Mouse (Mus musculus): ENCODE measurements around the gene S100pbp. TPM values are rescaled to one million over a fixed set of nuclear protein-coding genes. Genes with fewer than 3 reads are reported as not detected.

The S100pbp gene
- polyA plus RNA-seq, 1 experiment: 6.4 TPM

DNA sequence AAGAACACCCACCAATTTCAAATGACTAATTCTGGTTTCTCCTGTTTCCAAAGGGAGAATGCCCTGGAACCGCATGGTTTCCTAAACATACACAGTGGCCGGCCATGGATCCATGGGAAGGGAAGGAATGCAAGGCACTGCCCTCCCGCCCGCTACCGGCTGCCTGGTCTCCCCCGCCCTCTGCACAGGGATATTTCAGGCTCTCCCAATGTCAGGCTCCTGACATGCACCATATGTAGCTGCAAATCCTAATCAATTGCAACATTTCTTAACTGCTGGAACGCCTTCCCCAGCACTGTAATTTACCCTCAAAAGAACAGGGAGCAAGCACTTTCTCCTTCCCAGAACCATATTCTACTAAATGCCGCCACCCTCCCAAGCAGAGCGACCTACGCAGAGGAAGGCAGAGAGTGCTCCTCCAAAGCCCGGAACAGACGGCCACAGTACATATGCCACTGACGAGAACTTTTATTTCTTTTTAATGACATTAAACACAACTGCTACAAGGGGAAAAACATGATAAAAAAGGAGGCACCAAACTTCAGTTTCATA, 41.9 kb downstream of the S100pbp start:
- Histone ChIP-seq H3K27ac (ENCODE audit: insufficient read depth, low read depth, low read length) (no peak overlapping the region), H3K36me3 (ENCODE audit: control insufficient read depth, insufficient read depth, low read length) (peaks cover 3% of the 10 kb centered on the region), H3K27me3 (ENCODE audit: control insufficient read depth, insufficient read depth, low read length) (no peaks in the 10 kb centered on the region), H3K4me1 (ENCODE audit: control insufficient read depth, insufficient read depth, insufficient read length, low read length) (peaks cover 6% of the 10 kb centered on the region; the same call in 1 of the 2 replicates), H3K4me3 (ENCODE audit: low read depth, low read length) (no peak overlapping the region)
- TF ChIP-seq CTCF (IDR thresholded peaks at IDR 0.05; ENCODE audit: extremely low read depth, insufficient read length, insufficient replicate concordance, low read depth, low read length): no peak
- TF ChIP-seq POLR2A (IDR thresholded peaks at IDR 0.05; ENCODE audit: low read depth, low read length): no peak
- 92% methylated on average over 13 of the region's 13 CpGs for WGBS

DNA sequence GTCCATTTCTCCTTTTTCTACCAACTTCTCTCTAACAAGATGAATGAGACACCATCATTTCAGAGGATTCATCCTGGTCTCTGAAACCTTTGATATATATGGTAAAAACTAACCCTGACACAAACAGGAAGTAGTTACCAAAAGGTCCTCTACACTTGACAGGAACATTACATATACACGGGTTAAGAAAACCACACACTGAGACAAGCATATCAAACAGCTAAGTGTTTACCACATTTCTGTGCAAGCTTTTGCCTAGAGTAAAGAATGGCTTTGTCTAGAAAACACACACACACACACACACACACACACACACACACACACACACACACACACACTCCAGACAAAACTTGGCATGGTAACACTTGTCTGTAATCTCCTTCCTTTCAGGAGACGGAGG, 43.1 kb downstream of the S100pbp start:
- Histone ChIP-seq H3K36me3 (ENCODE audit: control insufficient read depth, insufficient read depth, low read length) (peaks cover 2% of the 10 kb centered on the region), H3K4me1 (ENCODE audit: control insufficient read depth, insufficient read depth, insufficient read length, low read length) (peaks cover 4% of the 10 kb centered on the region), H3K4me3 (ENCODE audit: low read depth, low read length) (no peak overlapping the region), H3K27ac (ENCODE audit: insufficient read depth, low read depth, low read length) (no peak overlapping the region), H3K27me3 (ENCODE audit: control insufficient read depth, insufficient read depth, low read length) (no peaks in the 10 kb centered on the region)
- no peak for TF ChIP-seq POLR2A (IDR thresholded peaks at IDR 0.05; ENCODE audit: low read depth, low read length)
- no peak for TF ChIP-seq CTCF (IDR thresholded peaks at IDR 0.05; ENCODE audit: extremely low read depth, insufficient read length, insufficient replicate concordance, low read depth, low read length)
- 33% methylated on average over 2 of the region's 2 CpGs for WGBS

DNA sequence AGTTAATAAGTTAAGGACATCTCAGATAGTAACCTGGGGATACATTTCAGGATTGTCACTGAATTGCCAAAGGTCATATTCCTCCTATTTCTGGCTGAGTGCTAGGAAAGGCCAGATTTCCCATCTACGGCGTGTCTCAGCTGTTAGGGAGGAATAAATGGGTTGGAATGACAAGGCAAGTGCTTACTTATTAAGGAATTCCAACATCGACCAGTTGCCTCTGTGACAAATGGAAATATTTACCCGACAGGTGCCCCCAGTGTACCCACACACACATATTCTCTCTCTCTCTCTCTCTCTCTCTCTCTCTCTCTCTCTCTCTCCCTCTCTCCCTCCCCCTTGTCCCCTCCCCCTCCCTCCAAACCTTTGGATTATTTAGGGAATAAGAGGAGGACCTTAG, 43.6 kb downstream of the S100pbp start:
- Histone ChIP-seq H3K27me3 (ENCODE audit: control insufficient read depth, insufficient read depth, low read length) (no peaks in the 10 kb centered on the region), H3K4me3 (ENCODE audit: low read depth, low read length) (no peak overlapping the region), H3K36me3 (ENCODE audit: control insufficient read depth, insufficient read depth, low read length) (peaks cover 2% of the 10 kb centered on the region), H3K4me1 (ENCODE audit: control insufficient read depth, insufficient read depth, insufficient read length, low read length) (peaks cover 2% of the 10 kb centered on the region), H3K27ac (ENCODE audit: insufficient read depth, low read depth, low read length) (no peak overlapping the region)
- no peak for TF ChIP-seq POLR2A (IDR thresholded peaks at IDR 0.05; ENCODE audit: low read depth, low read length)
- no peak for TF ChIP-seq CTCF (IDR thresholded peaks at IDR 0.05; ENCODE audit: extremely low read depth, insufficient read length, insufficient replicate concordance, low read depth, low read length)
- WGBS: 25% methylated on average over 4 of the region's 4 CpGs

DNA sequence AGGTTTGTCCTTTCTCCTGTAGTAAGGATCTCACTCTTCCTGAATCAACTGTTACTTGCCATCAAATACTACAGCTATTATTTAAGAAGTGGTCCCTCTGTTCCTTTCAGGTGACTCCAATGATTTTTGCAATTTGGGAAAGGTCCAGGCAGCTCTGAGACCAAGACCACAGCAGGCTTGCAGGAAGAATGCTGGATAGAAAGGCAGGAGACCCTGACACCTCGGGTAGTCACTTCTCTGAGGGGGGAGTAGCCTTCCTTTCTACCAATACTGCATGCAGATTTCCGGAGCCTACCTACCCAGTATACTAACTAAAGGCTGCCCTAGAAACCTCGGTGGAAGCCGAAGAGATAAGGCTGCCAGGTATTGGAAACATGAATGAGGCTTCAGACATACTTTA, 44.1 kb downstream of the S100pbp start:
- no peak overlapping the region for H3K27ac ChIP-seq (ENCODE audit: insufficient read depth, low read depth, low read length)

DNA sequence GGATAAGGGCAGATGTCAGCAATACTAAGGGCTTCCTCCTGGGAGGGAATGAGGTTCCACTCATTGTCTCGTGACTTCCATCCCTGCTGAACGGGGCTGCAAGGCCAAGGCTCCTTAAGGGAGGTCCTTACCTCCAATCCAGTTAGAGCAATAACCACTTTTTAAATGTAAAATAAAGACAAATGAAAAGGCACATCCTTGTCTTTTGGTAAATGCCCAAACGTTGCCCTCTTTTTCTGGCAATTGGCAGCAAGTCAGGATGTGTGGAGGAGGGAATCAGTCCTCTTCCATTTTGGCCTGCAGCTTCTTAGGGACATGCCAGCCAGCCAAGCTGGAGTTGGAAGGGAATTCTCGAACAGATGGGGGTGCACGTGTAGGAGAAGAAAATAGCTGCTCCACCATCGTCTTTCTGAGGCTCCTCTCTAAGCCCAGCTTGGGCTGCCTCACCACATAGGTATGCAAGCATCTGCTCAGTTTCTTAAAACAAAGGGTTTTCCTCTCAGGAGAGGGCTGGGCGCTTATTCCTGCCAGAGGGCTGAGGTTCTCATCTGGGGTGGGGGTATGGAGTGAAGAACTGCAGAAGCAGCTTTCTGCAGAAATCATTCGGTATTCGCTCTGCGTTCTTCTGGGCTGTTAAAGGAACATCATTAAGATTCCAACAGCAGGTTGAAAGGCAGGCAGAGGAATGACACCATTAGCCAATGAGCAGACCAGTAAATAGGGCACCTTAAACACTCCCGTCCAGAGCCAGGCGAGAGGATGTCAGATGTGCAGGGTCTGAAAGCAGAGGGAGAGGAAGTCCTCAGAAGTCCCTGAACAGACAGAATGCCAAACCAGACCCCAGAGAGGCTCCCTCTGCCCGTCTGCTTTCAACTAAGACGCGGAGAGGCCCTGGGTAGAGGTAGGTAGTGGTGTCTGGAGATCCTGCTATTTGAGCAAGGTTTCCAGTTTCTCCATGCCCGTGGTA, 44.8 kb downstream of the S100pbp start:
- Histone ChIP-seq H3K27me3 (ENCODE audit: control insufficient read depth, insufficient read depth, low read length) (no peaks in the 10 kb centered on the region), H3K4me1 (ENCODE audit: control insufficient read depth, insufficient read depth, insufficient read length, low read length) (no peaks in the 10 kb centered on the region; the same call in 1 of the 2 replicates), H3K36me3 (ENCODE audit: control insufficient read depth, insufficient read depth, low read length) (no peaks in the 10 kb centered on the region; the same call in 1 of the 2 replicates), H3K4me3 (ENCODE audit: low read depth, low read length) (no peak overlapping the region), H3K27ac (ENCODE audit: insufficient read depth, low read depth, low read length) (no peak overlapping the region)
- TF ChIP-seq POLR2A (IDR thresholded peaks at IDR 0.05; ENCODE audit: low read depth, low read length) (no peak), CTCF (IDR thresholded peaks at IDR 0.05; ENCODE audit: extremely low read depth, insufficient read length, insufficient replicate concordance, low read depth, low read length) (no peak)
- 79% methylated on average over 16 of the region's 16 CpGs for WGBS

More for the DNA sequence above, 44.1 kb downstream of the S100pbp start:
- no peaks in the 10 kb centered on the region for H3K27me3 ChIP-seq (ENCODE audit: control insufficient read depth, insufficient read depth, low read length)
- 27% methylated on average over 4 of the region's 4 CpGs for WGBS
- H3K4me1 ChIP-seq (ENCODE audit: control insufficient read depth, insufficient read depth, insufficient read length, low read length): no peaks in the 10 kb centered on the region; the same call in 1 of the 2 replicates
- TF ChIP-seq POLR2A (IDR thresholded peaks at IDR 0.05; ENCODE audit: low read depth, low read length) (no peak), CTCF (IDR thresholded peaks at IDR 0.05; ENCODE audit: extremely low read depth, insufficient read length, insufficient replicate concordance, low read depth, low read length) (no peak)
- H3K36me3 ChIP-seq (ENCODE audit: control insufficient read depth, insufficient read depth, low read length): no peaks in the 10 kb centered on the region; the same call in none of the 2 replicates
- no peak overlapping the region for H3K4me3 ChIP-seq (ENCODE audit: low read depth, low read length)

DNA sequence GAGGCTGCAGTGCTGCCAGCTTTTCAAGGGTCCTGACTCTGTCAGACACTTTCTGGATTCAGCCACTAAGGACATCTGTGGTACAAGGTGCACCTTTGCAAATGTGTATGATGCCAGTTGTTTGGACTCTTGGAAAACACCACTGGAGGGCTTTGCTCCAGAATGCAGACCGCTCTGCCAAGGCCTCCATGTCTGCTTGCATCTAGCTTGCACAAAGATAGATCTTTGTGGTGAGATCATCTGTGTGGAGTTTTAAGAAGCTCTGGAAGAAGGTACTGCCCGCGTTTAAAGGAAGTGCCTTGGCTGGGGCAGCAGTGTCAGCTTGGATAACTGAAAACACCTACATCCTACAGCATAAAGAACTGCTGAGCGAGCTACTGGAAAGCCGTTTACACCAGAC, 46.0 kb downstream of the S100pbp start:
- 88% methylated on average over 5 of the region's 5 CpGs for WGBS
- H3K27ac ChIP-seq (ENCODE audit: insufficient read depth, low read depth, low read length): no peak overlapping the region
- no peaks in the 10 kb centered on the region; the same call in 1 of the 2 replicates for H3K4me1 ChIP-seq (ENCODE audit: control insufficient read depth, insufficient read depth, insufficient read length, low read length)
- H3K4me3 ChIP-seq (ENCODE audit: low read depth, low read length): no peak overlapping the region
- H3K27me3 ChIP-seq (ENCODE audit: control insufficient read depth, insufficient read depth, low read length): no peaks in the 10 kb centered on the region
- no peak for TF ChIP-seq CTCF (IDR thresholded peaks at IDR 0.05; ENCODE audit: extremely low read depth, insufficient read length, insufficient replicate concordance, low read depth, low read length)
- no peak for TF ChIP-seq POLR2A (IDR thresholded peaks at IDR 0.05; ENCODE audit: low read depth, low read length)
- H3K36me3 ChIP-seq (ENCODE audit: control insufficient read depth, insufficient read depth, low read length): no peaks in the 10 kb centered on the region
